Mouse (Mus musculus) kidney, postnatal 36 days (tissue): ENCODE data around the gene Ppcdc.

Experiments
- DNase-seq, 2 experiments: peaks; one replicate each; pipeline ENCODE4 v3.0.0; 2021 to 2022; ENCODE audit warnings: mixed read lengths in 2 of 2

The Ppcdc gene

DNA sequence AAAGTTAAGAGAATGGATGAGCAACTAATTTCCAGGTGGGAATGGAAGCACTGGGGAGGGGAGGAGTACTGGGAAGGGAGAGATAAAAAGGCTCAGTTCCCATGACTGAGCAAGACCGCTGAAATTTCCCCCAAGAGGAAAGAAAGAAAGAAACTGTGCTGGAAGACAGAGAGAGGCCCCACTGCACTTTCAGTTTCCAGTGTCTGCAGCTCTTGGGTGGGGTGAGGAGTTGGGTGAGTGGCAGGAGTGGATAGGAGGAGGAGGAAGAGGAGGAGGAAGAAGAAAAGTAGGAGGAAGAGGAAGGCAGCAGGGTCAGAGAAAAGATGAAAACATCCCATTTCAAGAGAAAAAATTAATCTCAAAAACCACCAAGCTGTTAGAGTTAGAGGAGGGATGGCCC is 94.0 kb downstream of the Ppcdc start:
- no peak for DNase-seq

DNA sequence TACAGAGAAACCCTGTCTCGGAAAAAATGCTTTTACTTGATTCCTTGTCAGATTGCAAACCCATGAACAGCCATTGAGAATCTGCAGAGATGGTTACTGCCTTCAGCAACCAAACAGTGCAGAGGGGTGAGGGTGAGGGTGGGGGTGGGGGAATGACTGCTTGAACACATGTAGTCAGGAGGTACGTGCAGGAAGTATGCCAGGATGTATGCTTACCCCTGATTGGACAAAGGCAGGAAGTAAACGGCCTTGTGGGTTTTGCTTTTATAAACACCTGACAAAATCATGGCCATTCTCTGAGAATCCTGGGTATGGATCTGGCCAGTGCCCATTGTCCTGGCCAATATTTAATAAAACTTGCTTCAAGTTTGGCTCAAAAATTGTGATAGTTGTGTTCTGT is 96.2 kb downstream of the Ppcdc start:
- DNase-seq: no peak

DNA sequence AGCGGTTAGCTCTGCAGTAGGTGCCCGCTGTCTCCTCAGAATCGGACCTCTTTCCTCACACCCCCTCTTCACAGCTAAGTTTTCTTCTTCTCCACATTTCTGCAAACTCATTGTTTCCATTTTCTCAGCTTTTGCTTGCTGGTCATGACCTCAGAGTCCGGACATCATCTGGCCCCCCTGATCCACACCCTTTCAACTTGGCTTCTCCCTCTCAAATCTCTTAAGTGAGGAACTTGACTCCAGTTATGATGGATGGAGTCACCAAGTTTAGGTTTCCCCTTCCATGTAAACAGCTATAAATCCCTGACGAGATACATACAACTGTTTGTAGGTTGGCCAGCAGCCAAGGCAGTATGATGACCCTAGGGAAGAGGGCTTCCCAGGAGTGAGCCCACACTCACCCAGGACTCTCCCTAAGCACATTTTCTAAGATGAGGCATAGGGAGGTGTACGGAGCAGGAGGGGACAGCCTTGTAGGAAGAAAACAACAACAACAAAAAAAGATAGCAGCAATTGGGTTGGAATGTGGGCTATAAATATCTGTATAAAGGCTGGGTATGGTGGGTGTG is 96.9 kb downstream of the Ppcdc start:
- DNase-seq: no peak

DNA sequence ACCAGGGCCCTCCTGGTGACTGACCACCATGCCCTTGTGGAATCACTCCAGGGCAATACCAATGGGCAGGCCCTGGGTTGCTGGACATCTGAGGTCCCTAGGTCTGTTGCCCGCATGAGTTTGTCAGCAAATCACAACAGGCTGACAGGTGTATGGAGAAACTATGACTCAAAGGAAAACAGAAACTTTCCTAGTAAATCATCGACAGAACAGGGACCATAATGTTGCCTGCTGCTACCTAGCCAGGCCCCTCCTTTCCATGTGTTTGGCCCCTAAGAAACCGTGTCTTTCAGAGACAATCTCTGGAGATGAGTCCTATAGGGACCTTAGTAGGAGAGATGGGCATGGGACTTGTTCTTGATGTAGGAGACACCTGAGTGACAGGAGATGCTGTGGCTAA is 97.7 kb downstream of the Ppcdc start:
- DNase-seq: no peak

DNA sequence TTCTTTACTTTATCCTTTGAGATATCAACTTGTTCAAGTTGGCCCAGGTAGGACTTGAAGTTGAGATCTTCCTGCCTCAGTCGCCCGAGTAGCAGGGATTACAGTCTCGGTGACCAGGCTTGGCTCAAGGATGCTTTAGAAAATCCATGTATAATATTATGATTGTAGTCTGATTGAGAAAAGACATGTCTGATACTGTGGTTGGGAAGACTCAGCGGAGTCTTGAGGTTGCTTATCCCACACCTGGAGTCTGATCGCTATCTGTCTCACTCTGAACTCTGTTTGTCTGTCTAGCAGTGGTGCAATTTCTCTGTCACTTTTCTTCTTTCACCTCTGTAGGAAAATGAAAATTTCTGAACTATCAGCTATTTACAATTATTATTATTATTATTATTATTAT is 99.6 kb downstream of the Ppcdc start:
- DNase-seq: no peak

DNA sequence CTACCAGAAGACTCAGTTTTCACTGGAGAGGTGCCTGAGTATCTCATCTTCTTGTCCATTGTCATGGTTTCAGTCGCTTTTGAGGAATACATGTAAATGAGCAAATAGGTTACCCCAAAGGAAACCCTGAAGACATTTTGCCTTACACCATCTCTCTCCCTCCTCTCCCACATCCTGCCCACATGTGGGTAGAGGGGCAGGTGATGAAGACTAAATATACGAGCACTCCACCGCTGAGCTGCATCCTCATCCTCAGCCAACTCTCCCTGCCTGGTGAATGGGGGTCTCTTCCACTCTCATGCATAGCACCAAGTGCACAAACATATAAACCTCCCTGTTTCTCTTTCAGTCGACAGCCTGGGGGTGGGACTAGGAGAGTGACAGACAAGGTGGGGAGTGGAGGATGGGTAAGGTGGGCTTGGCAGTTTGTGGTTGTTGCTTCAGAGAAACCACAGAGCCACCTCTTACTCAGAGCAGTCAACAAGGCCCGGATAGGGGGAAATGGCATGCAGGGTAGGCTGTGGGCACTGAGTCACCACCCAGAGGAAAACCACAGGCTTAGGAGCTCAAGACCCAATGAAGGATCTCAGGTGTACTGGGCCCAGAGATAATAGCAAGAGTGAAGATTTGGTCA is 100.2 kb downstream of the Ppcdc start:
- no peak for DNase-seq

DNA sequence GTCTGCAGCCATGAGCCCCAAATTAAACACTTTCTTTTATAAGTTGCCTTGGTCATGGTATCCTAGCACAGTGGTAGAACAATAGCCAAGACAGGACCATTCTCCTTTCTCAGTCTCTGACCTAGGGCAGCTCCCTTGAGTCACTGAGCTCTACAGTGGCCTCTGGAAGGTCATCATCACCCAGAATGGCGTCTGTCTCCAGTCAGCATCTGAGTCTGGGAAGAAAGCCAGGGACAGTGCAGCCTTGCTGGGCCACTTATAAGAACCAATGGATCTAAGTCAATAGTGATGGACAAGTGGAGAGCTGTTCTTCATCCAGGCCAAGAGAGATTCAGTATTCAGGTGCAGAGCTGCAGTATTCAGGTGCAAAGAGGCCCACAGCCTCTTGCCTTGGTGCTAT is 101.2 kb downstream of the Ppcdc start:
- no peak for DNase-seq
